Mouse (Mus musculus) G1E (cell line): ENCODE data around the gene Sprr3.

ENCODE experiments used
- CTCF ChIP-seq: IDR thresholded peaks from 2 replicates; pipeline ENCODE4 v1.5.1; 2012; ENCODE audit warnings: low read depth, low read length, inconsistent platforms, mixed read lengths
- GATA1 ChIP-seq: IDR thresholded peaks from 2 replicates; pipeline ENCODE4 v1.6.1; 2012; ENCODE audit warnings: borderline replicate concordance, low read length, inconsistent platforms, mixed read lengths
- POLR2AphosphoS5 ChIP-seq: IDR thresholded peaks from 2 replicates; pipeline ENCODE4 v1.6.1; 2012; ENCODE audit warnings: low read depth, low read length, inconsistent platforms; ENCODE audit not compliant: insufficient replicate concordance
- TAL1 ChIP-seq: conservative IDR thresholded peaks from 2 replicates; pipeline ENCODE4 v1.6.1; 2012; ENCODE audit warnings: low read depth, low read length, inconsistent platforms, mixed read lengths

DNA sequence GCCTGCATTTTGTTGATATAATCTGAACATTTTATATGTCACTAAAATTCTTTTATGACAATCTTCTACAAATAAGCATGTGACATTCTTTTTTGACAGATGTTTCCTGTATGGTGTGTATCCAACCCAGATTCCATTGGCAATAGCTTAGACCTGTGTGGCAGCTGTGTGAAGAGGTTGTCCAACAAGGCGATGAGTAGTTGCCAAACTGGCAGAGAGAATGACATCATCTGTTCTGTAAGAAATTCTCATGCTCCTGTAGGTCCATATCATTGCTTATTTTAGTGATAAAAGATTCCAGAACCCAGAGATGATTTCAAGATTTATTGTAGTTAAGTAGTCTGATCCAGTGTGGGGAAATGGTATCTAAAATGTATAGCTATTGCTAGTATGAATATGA lies 8.1 kb upstream of the Sprr3 start:
- TF ChIP-seq CTCF (no peak), POLR2AphosphoS5 (no peak), GATA1 (no peak), TAL1 (no peak)
